Mouse (Mus musculus) heart, embryonic 16.5 days (tissue): ENCODE data around the gene Serinc1. TPM values are rescaled to one million over a fixed set of nuclear protein-coding genes. Genes with fewer than 3 reads are reported as not detected.
"Not testable (repeated sequence)": the region's sequence is repeated elsewhere in the genome, so short reads cannot be mapped to it uniquely, and the experiment has no call there.

Source experiments
- ATAC-seq: fragments of 200-750 bp; cut with Nextera tagmentation; replicated peaks from 2 replicates; pipeline ENCODE4 v1.8.0; 2017; ENCODE audit warnings: moderate number of reproducible peaks; ENCODE audit not compliant: insufficient read depth, low FRiP score; ENCODE audit errors: extremely low read depth
- H3K27ac ChIP-seq: fragments of 300-500 bp; sonication (generic); 2 replicates; pipeline ENCODE4 v1.5.1; 2014; ENCODE audit warnings: mild to moderate bottlenecking, low read length, control low read depth, moderate library complexity
- H3K27me3 ChIP-seq: fragments of 300-500 bp; sonication (generic); 2 replicates; pipeline ENCODE4 v1.6.1; 2014; ENCODE audit warnings: low read length, mixed read lengths; ENCODE audit not compliant: control insufficient read depth, insufficient read depth
- H3K36me3 ChIP-seq: fragments of 300-500 bp; sonication (generic); 2 replicates; pipeline ENCODE4 v1.6.1; 2014; ENCODE audit not compliant: control insufficient read depth, insufficient read depth
- H3K4me1 ChIP-seq: fragments of 300-500 bp; sonication (generic); 2 replicates; pipeline ENCODE4 v1.6.1; 2014; ENCODE audit warnings: low read length, mixed read lengths; ENCODE audit not compliant: control insufficient read depth, insufficient read depth
- H3K4me2 ChIP-seq: fragments of 300-500 bp; sonication (generic); 2 replicates; pipeline ENCODE4 v1.6.1; 2014; ENCODE audit warnings: low read depth, mild to moderate bottlenecking, control low read depth, low read length
- H3K4me3 ChIP-seq: fragments of 300-500 bp; sonication (generic); 2 replicates; pipeline ENCODE4 v1.5.1; 2014; ENCODE audit warnings: mild to moderate bottlenecking, control low read depth, low read length
- H3K9ac ChIP-seq: fragments of 300-500 bp; sonication (generic); 2 replicates; pipeline ENCODE4 v1.6.1; 2014; ENCODE audit warnings: low read length, control low read depth
- H3K9me3 ChIP-seq: fragments of 300-500 bp; sonication (generic); replicated peaks from 2 replicates; pipeline ENCODE4 v1.6.1; 2016; ENCODE audit warnings: low read length; ENCODE audit not compliant: control insufficient read depth
- WGBS: fragments of 180-500 bp; shearing (Covaris S2); extraction: QIAGEN DNeasy Blood & Tissue Kit; methylation state at CpG from one replicate; pipeline ENCODE4 v1.1.7; 2014; 5-methylcytosine and 5-hydroxymethylcytosine counted together
- polyA plus RNA-seq: library from polyadenylated mRNA; unstranded; fragments of >200 nt; fragmentation: Nextera tagmentation; extraction: Ambion mirVana; gene quantifications from 2 replicates; pipeline ENCODE4 v1.2.1, GENCODE M21; 2015

The Serinc1 gene
- polyA plus RNA-seq, 1 experiment from 2014 or later: 168 TPM

DNA sequence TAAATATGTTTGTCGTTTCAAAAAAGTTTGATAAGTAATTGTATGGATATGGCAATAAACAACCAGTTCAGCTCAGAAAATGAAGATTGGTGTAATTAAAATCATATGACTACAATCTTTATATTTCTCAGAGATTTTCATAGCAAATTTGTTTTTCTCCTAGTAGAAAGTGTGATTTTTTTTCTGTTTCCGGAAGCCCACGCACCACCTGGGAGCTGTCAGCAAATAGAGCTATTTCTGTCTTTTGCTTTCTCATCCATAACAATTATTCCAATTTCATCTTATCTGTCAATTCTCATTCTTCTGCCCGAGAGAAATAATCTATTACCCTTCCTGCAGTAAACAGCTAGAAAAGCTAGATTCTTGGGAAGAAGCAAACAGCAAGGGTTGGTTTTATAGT lies 17.3 kb upstream of the Serinc1 start:
- Histone ChIP-seq H3K4me3 (no peak overlapping the region), H3K36me3 (no peaks in the 10 kb centered on the region), H3K4me2 (no peak overlapping the region), H3K9ac (no peak overlapping the region), H3K9me3 (no peaks in the 10 kb centered on the region), H3K4me1 (no peaks in the 10 kb centered on the region), H3K27me3 (no peaks in the 10 kb centered on the region), H3K27ac (no peak overlapping the region)
- WGBS: 77% methylated on average over 4 of the region's 4 CpGs
- ATAC-seq: no peak

DNA sequence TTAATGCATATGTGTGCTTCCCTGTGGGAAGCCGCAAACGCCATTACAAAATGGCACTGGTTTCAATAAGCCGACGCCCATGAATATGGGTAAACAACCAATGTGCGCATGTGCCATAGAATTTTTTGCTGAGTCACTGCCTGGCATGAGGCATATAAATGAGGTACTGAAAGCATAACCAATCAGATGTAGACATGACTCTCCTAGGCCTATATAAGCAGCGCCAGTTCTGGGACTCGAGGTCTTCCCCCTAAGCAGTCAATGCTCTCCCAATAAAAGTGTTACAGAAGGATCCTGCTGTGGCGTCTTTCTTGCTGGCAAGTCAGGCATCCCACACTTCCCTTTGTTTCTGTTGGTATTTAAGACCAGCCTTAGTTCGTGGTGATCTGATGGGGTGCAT lies 11.6 kb upstream of the Serinc1 start:
- not testable (repeated sequence) for H3K9me3 ChIP-seq, H3K36me3 ChIP-seq, ATAC-seq, H3K4me2 ChIP-seq, H3K4me3 ChIP-seq, H3K9ac ChIP-seq, H3K4me1 ChIP-seq, H3K27ac ChIP-seq, H3K27me3 ChIP-seq
- 82% methylated on average over 9 of the region's 9 CpGs for WGBS

DNA sequence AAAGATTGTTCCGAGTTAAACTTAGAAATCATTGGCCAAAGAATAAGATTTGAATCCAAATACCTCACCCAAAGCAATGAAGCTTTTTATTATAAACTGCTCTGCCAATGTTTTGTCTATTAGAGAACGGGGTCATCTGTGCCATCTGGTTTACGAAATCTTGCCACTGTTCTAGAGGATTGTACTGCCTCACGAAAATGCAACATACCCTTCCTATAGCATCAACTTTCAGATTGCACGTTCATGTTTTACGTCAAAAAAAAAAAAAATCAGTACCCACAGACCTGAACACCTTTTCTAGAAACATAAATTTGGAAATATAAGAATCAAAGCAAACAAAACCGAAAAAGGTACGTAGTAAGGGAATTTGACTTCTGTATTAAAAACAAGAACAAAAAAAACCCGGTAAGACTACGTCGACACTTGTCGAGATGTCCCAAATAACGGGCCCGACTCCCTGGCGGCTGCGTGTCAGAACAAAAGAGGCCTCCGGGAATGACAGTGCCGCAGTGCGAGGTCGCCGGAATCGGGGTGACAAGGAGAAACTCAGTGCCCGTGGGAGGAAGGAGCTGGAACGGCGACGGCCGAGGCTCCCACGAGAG lies 613 bp downstream of the Serinc1 start:
- H3K4me1 ChIP-seq: peaks cover 16% of the 10 kb centered on the region
- peak overlapping the region; percentile 92 for H3K27ac ChIP-seq
- H3K4me2 ChIP-seq: peak overlapping the region; percentile 84
- ATAC-seq: no peak
- peak overlapping the region; percentile 83 for H3K4me3 ChIP-seq
- H3K36me3 ChIP-seq: peaks cover 6% of the 10 kb centered on the region
- 0 out of 2 replicates have a peak, but pooled peaks cover 2% of the 10 kb centered on the region for H3K27me3 ChIP-seq
- peak overlapping the region; percentile 91 for H3K9ac ChIP-seq
- 3% methylated on average over 28 of the region's 28 CpGs for WGBS
- H3K9me3 ChIP-seq: no peaks in the 10 kb centered on the region

DNA sequence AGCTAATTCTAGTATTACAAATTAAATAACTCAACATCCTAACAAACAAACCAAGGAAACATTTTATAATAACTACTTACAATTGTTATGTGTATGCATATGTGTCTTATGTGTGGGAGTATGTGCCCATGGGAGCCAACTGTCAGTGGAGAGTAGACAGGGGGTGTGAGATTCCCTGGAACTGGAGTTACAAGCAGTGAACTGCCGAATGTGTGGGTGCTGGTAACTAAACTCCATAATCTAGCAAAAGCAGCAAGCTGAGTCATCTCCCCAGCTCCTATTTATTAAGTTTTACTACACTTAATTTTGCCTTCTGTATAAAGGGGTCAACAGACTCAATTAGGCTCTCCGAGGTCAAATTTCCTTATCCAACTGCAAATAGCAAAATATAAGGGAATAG lies 1.3 kb downstream of the Serinc1 start:
- Histone ChIP-seq H3K9me3 (no peaks in the 10 kb centered on the region), H3K36me3 (peaks cover 12% of the 10 kb centered on the region), H3K4me2 (peak overlapping the region; percentile 84), H3K4me3 (peak overlapping the region; percentile 83), H3K9ac (peak overlapping the region; percentile 91), H3K4me1 (peaks cover 16% of the 10 kb centered on the region), H3K27me3 (0 out of 2 replicates have a peak, but pooled peaks cover 2% of the 10 kb centered on the region), H3K27ac (no peak overlapping the region)
- 54% methylated on average over 2 of the region's 2 CpGs for WGBS
- no peak for ATAC-seq

DNA sequence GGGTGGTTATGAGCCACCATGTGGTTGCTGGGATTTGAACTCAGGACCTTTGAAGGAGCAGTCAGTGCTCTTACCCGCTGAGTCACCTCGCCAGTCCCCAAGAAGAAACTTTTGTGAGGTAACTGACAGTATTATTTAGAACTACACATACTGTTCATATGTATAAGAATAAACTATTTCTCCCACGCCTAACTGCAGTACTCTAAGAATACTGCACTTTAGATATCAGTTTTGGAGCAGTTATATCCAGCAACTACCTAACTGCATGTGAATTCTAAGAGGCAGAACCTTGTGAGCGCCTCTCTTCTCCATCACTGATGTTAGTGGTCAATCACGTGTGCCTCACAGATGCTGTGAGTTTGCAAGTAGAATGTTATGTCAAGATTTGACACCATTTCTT lies 5.9 kb downstream of the Serinc1 start:
- Histone ChIP-seq H3K4me1 (peaks cover 16% of the 10 kb centered on the region), H3K27ac (no peak overlapping the region), H3K9me3 (0 out of 2 replicates have a peak, but pooled peaks cover 3% of the 10 kb centered on the region), H3K4me2 (no peak overlapping the region), H3K4me3 (no peak overlapping the region), H3K36me3 (peaks cover 33% of the 10 kb centered on the region), H3K27me3 (no peaks in the 10 kb centered on the region), H3K9ac (no peak overlapping the region)
- no peak for ATAC-seq
- 88% methylated on average over 5 of the region's 5 CpGs for whole genome bisulfite sequencing

DNA sequence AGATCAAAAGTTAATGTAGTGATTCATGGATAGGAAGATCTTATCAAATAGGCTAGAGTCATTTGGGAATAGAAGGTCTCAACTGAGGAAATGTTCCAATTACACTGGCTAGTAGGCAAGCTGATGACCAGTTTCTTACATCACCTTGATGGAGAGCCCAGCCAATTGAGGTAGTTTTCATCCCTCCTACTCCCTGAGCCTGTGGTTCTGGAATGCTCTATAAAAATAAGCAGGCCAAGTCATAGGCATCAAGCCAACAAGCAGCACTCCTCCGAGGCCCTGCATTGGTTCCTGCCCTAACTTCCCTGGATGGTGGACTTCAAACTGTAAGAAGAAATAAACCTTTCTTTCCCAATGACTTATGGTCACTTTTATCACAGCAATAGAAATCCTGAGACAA lies 17.1 kb downstream of the Serinc1 start:
- no peak for ATAC-seq
- no peak overlapping the region for H3K9ac ChIP-seq
- 58% methylated on average over 1 of the region's 1 CpGs for whole genome bisulfite sequencing
- no peaks in the 10 kb centered on the region for H3K27me3 ChIP-seq
- H3K36me3 ChIP-seq: peaks cover 65% of the 10 kb centered on the region
- no peaks in the 10 kb centered on the region for H3K4me1 ChIP-seq
- H3K9me3 ChIP-seq: no peaks in the 10 kb centered on the region
- no peak overlapping the region for H3K4me3 ChIP-seq
- no peak overlapping the region for H3K27ac ChIP-seq
- H3K4me2 ChIP-seq: no peak overlapping the region

DNA sequence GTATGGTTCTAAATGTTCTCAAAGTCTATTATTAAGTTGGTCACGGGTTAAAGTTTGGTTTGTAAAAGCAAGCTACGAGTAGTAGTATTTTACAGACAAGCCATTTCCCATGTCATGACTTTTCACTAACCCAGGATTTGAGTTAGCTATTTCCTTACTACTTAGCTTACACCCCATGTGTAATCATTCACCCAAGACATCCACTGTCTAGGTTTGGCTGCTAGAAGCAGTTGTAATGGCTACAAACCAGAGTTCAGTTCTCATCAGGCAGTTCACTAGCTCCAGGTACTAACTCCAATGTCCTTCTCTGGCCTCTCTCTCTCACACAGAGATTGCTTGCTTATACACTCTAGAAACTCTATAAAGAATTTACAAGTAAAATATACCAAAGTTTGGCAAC lies 17.7 kb downstream of the Serinc1 start:
- no peaks in the 10 kb centered on the region for H3K4me1 ChIP-seq
- peaks cover 62% of the 10 kb centered on the region for H3K36me3 ChIP-seq
- no peak overlapping the region for H3K9ac ChIP-seq
- WGBS: 95% methylated on average over 2 of the region's 2 CpGs
- H3K4me3 ChIP-seq: no peak overlapping the region
- H3K9me3 ChIP-seq: no peaks in the 10 kb centered on the region
- ATAC-seq: no peak
- H3K27me3 ChIP-seq: no peaks in the 10 kb centered on the region
- no peak overlapping the region for H3K27ac ChIP-seq
- no peak overlapping the region for H3K4me2 ChIP-seq

DNA sequence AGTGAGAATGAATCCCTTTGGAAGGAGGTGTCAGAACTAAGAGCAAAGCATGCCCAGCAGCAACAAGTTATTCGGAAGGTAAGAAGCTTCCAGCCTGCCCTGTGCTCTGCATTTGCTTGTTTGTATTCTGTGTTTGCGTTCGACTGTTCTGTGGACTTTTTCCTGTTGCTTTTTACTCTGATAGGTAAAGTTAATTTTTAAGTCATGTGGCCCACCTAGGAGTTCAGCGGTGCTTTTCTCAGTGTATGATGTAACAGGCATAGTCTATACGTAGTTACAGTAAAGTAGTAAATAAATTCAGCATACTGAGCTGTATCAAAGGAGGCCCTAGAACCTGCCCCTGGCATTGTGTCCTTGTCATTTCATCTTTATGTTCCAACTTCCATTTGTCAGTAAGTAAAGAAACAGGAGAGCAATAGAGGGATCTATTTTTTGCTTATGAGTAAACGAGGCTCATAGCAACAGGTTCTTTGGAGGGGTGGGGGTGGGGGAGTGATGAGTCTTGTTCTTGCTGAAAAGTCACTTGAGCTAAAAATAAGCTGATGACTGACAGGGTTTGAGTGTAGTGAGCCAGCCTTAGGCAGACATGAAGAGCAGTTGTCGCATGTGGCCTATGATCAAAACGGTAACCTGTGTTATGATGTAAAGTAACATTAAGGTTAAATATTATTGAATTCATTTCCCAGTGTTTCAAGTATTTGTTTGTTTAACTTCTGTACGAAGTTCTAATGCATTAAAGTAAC lies 32.7 kb downstream of the Serinc1 start:
- H3K4me3 ChIP-seq: no peak overlapping the region
- no peaks in the 10 kb centered on the region for H3K27me3 ChIP-seq
- no peaks in the 10 kb centered on the region for H3K9me3 ChIP-seq
- WGBS: 49% methylated on average over 9 of the region's 9 CpGs
- peak overlapping the region; percentile 43 for H3K4me2 ChIP-seq
- H3K9ac ChIP-seq: no peak overlapping the region; the same call in 1 of the 2 replicates
- H3K36me3 ChIP-seq: peaks cover 12% of the 10 kb centered on the region
- H3K27ac ChIP-seq: peak overlapping the region; percentile 80
- H3K4me1 ChIP-seq: peaks cover 20% of the 10 kb centered on the region
- peak; percentile 94 for ATAC-seq

DNA sequence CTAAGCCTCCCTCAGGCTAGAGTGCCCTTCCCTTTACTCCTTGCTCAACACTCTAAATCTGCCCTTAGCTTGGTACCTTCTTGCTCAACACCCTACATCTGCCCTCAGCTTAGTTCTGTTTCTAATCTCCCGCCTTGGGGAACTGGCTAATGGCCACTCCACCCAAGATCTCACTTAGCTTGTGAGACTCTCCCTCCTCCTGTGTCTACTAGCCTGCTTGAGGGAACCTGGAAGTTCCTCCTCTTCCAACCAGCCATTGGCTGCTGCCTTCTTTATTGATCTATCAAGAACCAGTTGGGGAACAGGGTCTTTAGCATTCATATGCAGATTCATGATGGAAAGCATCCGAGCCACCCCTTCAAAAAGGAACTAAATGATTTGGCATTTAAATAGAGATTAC lies 40.3 kb downstream of the Serinc1 start:
- no peak for ATAC-seq
- WGBS: 90% methylated on average over 2 of the region's 2 CpGs
- H3K27ac ChIP-seq: no peak overlapping the region

More for the DNA sequence above, 40.3 kb downstream of the Serinc1 start:
- Histone ChIP-seq H3K36me3 (peaks cover 5% of the 10 kb centered on the region; the same call in 1 of the 2 replicates), H3K9me3 (peaks cover 3% of the 10 kb centered on the region; the same call in 1 of the 2 replicates), H3K4me2 (no peak overlapping the region), H3K9ac (no peak overlapping the region), H3K4me1 (peaks cover 6% of the 10 kb centered on the region; the same call in 1 of the 2 replicates), H3K27me3 (no peaks in the 10 kb centered on the region), H3K4me3 (no peak overlapping the region)
